Comparison of ENCODE assay signal across 10 mouse cellular contexts in the genomic region with DNA sequence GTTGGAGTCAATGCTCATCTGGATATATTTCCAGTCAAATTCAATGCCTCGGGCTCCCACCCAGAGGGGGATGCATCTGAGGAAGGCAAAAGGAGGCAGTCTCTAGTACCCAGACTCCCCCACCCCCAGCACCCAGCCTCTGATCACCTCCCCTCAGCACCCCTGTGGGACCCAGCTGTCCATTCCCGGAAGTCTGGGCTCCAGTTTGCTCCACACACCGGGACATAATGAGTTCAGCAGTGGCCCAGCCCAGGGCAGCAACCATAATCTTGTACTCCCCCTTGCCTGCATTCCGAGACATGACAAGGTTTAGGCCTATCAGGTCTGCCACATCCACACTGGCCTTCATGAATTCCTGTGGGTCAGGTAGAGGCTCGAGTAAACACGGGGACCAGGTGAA. TPM values are rescaled to one million over a fixed set of nuclear protein-coding genes. Genes with fewer than 3 reads are reported as not detected.
DNase-seq lines count a peak whose midpoint lies in the region; ATAC-seq and TF ChIP-seq lines count a peak whose summit lies in the region.
"Had no signal": no experiment of that assay in that cellular context is flagged by ENCODE, and none has a peak within 500 bp of the region (broad histone marks: within the 10 kb centered on the region; RNA-seq: fewer than 3 reads in every experiment).

No protein-coding gene starts in this region.

- H3K36me3 ChIP-seq in forebrain, embryonic 10.5 days (replicated peaks) = peaks cover 47% of the 10 kb centered on the region
- peaks cover 45% of the 10 kb centered on the region for H3K36me3 ChIP-seq in limb, embryonic 10.5 days
- H3K36me3 ChIP-seq in neural tube, embryonic 15.5 days = peaks cover 26% of the 10 kb centered on the region

- no peak for TF ChIP-seq CTCF in left cerebral cortex, adult 2 months (IDR thresholded peaks at IDR 0.05)

- no peaks in the 10 kb centered on the region for H3K9me3 ChIP-seq in forebrain, embryonic 10.5 days
- H3K9me3 ChIP-seq in limb, embryonic 10.5 days (replicated peaks) = no peaks in the 10 kb centered on the region
- H3K9me3 ChIP-seq in neural tube, embryonic 15.5 days (replicated peaks) = no peaks in the 10 kb centered on the region

- DNase-seq in left cerebral cortex, adult 2 months (ENCODE audit: extremely low spot score in 1 of 2, low spot score in 2 of 2) = no peak
- no peak for DNase-seq in left cerebral cortex, postnatal 14 days (ENCODE audit: low spot score in 2 of 2)
- DNase-seq in forebrain, embryonic 10.5 days (ENCODE audit: extremely low spot score, low spot score) = no peak
- no peak for DNase-seq in limb, embryonic 10.5 days (ENCODE audit: low spot score)
- DNase-seq in spleen, adult 18-20 months = no peak
- DNase-seq in gastrocnemius, postnatal 36 days = no peak
- DNase-seq in layer of hippocampus, adult 8-10 months (ENCODE audit: low spot score in 2 of 2) = no peak
- DNase-seq: adrenal gland, postnatal 25 days had no signal

- peaks cover 35% of the 10 kb centered on the region for H3K4me1 ChIP-seq in forebrain, embryonic 10.5 days
- peaks cover 39% of the 10 kb centered on the region for H3K4me1 ChIP-seq in limb, embryonic 10.5 days
- H3K4me1 ChIP-seq in neural tube, embryonic 15.5 days = peaks cover 31% of the 10 kb centered on the region

- H3K27ac ChIP-seq in left cerebral cortex, adult 2 months = no peak overlapping the region
- no peak overlapping the region for H3K27ac ChIP-seq in forebrain, embryonic 10.5 days
- H3K27ac ChIP-seq in limb, embryonic 10.5 days = no peak overlapping the region
- H3K27ac ChIP-seq in neural tube, embryonic 15.5 days (replicated peaks) = peak overlapping the region; percentile 92; the same call in 1 of the 2 replicates

- H3K27me3 ChIP-seq in forebrain, embryonic 10.5 days (ENCODE audit: poor library complexity, severe bottlenecking) = no peaks in the 10 kb centered on the region
- H3K27me3 ChIP-seq in limb, embryonic 10.5 days (ENCODE audit: low read depth, poor library complexity, severe bottlenecking) = no peaks in the 10 kb centered on the region
- H3K27me3 ChIP-seq in neural tube, embryonic 15.5 days (replicated peaks) = no peaks in the 10 kb centered on the region

- H3K9ac ChIP-seq in neural tube, embryonic 15.5 days (replicated peaks) = peak overlapping the region; percentile 91

- intact Hi-C loops in left cerebral cortex, adult 2 months (cut with DNase I) = loop anchor here (2.0 to 10.0 kb wide), 2 partner anchors 133 to 143 kb away; a partner anchor contains a TSS
- intact Hi-C loops in left cerebral cortex, postnatal 14 days (cut with DNase I) = no loop called here
- intact Hi-C loops in gastrocnemius, postnatal 36 days (cut with DNase I) = no loop called here

- peak overlapping the region; percentile 66 for H3K4me2 ChIP-seq in neural tube, embryonic 15.5 days

- peak overlapping the region; percentile 80 for H3K4me3 ChIP-seq in left cerebral cortex, adult 2 months
- H3K4me3 ChIP-seq in forebrain, embryonic 10.5 days = peak overlapping the region; percentile 88
- peak overlapping the region; percentile 73 for H3K4me3 ChIP-seq in limb, embryonic 10.5 days
- peak overlapping the region; percentile 75 for H3K4me3 ChIP-seq in neural tube, embryonic 15.5 days (replicated peaks)

- ATAC-seq in neural tube, embryonic 15.5 days (ENCODE audit: low FRiP score) = no peak

- WGBS in forebrain, embryonic 10.5 days = 87% methylated on average over 6 of the region's 6 CpGs
- 88% methylated on average over 6 of the region's 6 CpGs for WGBS in limb, embryonic 10.5 days
- 92% methylated on average over 6 of the region's 6 CpGs for WGBS in neural tube, embryonic 15.5 days

RNA-seq across cellular contexts. Expression of a gene that starts 1.1 kb away (rescaled TPM):
- total RNA-seq in left cerebral cortex, adult 2 months (2021) = 100 to 1,000 TPM; 119 to 127 TPM
- total RNA-seq in left cerebral cortex, postnatal 14 days (2021) = 100 to 1,000 TPM; 137 TPM
- 154 and 158 TPM in 2 replicates for polyA plus RNA-seq in forebrain, embryonic 10.5 days (2016; fragmentation: Nextera tagmentation; extraction: Ambion mirVana)
- polyA plus RNA-seq in limb, embryonic 10.5 days (2016; fragmentation: Nextera tagmentation; extraction: Ambion mirVana) = 153 and 159 TPM in 2 replicates
- polyA plus RNA-seq in neural tube, embryonic 15.5 days (2015; fragmentation: Nextera tagmentation; extraction: Ambion mirVana) = 284 and 304 TPM in 2 replicates
- 100 to 1,000 TPM; 251 to 273 TPM for total RNA-seq in gastrocnemius, postnatal 36 days (2021)
- 100 to 1,000 TPM; 110 to 119 (median 116) TPM for total RNA-seq in layer of hippocampus, adult 8-10 months (2022)

RNA-seq across cellular contexts. Expression of a gene that starts 15.3 kb away (rescaled TPM):
- not detected for total RNA-seq in left cerebral cortex, adult 2 months (2021)
- total RNA-seq in left cerebral cortex, postnatal 14 days (2021) = not detected
- polyA plus RNA-seq in forebrain, embryonic 10.5 days (2016; fragmentation: Nextera tagmentation; extraction: Ambion mirVana) = 0.16 and 0.48 TPM in 2 replicates
- 0.43 TPM in 1 of 2 replicates, not detected in the other for polyA plus RNA-seq in limb, embryonic 10.5 days (2016; fragmentation: Nextera tagmentation; extraction: Ambion mirVana)
- polyA plus RNA-seq in neural tube, embryonic 15.5 days (2015; fragmentation: Nextera tagmentation; extraction: Ambion mirVana) = 0.73 and 1.0 TPM in 2 replicates
- total RNA-seq in gastrocnemius, postnatal 36 days (2021) = not detected
- not detected for total RNA-seq in layer of hippocampus, adult 8-10 months (2022)
- total RNA-seq: adrenal gland, postnatal 25 days; granulocyte monocyte progenitor cell, adult 5-6 weeks had no signal

RNA-seq across cellular contexts. Expression of a gene that starts 16.2 kb away (rescaled TPM):
- under 1 TPM; 0.70 TPM for total RNA-seq in left cerebral cortex, adult 2 months (2021)
- total RNA-seq in left cerebral cortex, postnatal 14 days (2021) = 1 to 10 TPM in 1 of 2 experiments, under 1 TPM in 1; 0.78 to 1.0 TPM
- polyA plus RNA-seq in forebrain, embryonic 10.5 days (2016; fragmentation: Nextera tagmentation; extraction: Ambion mirVana) = 1.1 and 1.4 TPM in 2 replicates
- 0.08 and 0.38 TPM in 2 replicates for polyA plus RNA-seq in limb, embryonic 10.5 days (2016; fragmentation: Nextera tagmentation; extraction: Ambion mirVana)
- 2.8 and 3.2 TPM in 2 replicates for polyA plus RNA-seq in neural tube, embryonic 15.5 days (2015; fragmentation: Nextera tagmentation; extraction: Ambion mirVana)
- under 1 TPM; 0.27 to 0.28 TPM for total RNA-seq in gastrocnemius, postnatal 36 days (2021)
- 1 to 10 TPM; 1.1 to 2.1 (median 1.6) TPM for total RNA-seq in layer of hippocampus, adult 8-10 months (2022)

RNA-seq across cellular contexts. Expression of a gene that starts 23.1 kb away (rescaled TPM):
- total RNA-seq in left cerebral cortex, adult 2 months (2021) = 1 to 10 TPM; 7.8 to 8.7 TPM
- total RNA-seq in left cerebral cortex, postnatal 14 days (2021) = 10 to 100 TPM in 1 of 2 experiments, 1 to 10 TPM in 1; 5.5 to 10.0 TPM
- 0.73 and 1.0 TPM in 2 replicates for polyA plus RNA-seq in forebrain, embryonic 10.5 days (2016; fragmentation: Nextera tagmentation; extraction: Ambion mirVana)
- 1.1 and 1.4 TPM in 2 replicates for polyA plus RNA-seq in limb, embryonic 10.5 days (2016; fragmentation: Nextera tagmentation; extraction: Ambion mirVana)
- 1.6 and 2.0 TPM in 2 replicates for polyA plus RNA-seq in neural tube, embryonic 15.5 days (2015; fragmentation: Nextera tagmentation; extraction: Ambion mirVana)
- 1 to 10 TPM; 1.7 to 3.9 TPM for total RNA-seq in gastrocnemius, postnatal 36 days (2021)
- total RNA-seq in layer of hippocampus, adult 8-10 months (2022) = 10 to 100 TPM in 1 of 4 experiments, 1 to 10 TPM in 3; 7.8 to 11.8 (median 8.4) TPM

RNA-seq across cellular contexts. Expression of a gene that starts 29.5 kb away (rescaled TPM):
- total RNA-seq in left cerebral cortex, adult 2 months (2021) = not detected
- not detected for total RNA-seq in left cerebral cortex, postnatal 14 days (2021)
- polyA plus RNA-seq in forebrain, embryonic 10.5 days (2016; fragmentation: Nextera tagmentation; extraction: Ambion mirVana) = not detected in 2 replicates
- polyA plus RNA-seq in limb, embryonic 10.5 days (2016; fragmentation: Nextera tagmentation; extraction: Ambion mirVana) = not detected in 2 replicates
- polyA plus RNA-seq in neural tube, embryonic 15.5 days (2015; fragmentation: Nextera tagmentation; extraction: Ambion mirVana) = 0.34 TPM in 1 of 2 replicates, not detected in the other
- not detected for total RNA-seq in gastrocnemius, postnatal 36 days (2021)
- total RNA-seq in layer of hippocampus, adult 8-10 months (2022) = not detected
- total RNA-seq: granulocyte monocyte progenitor cell, adult 5-6 weeks had no signal
